Mouse (Mus musculus): Measurements from ENCODE around the gene Otop1.
A peak's percentile ranks its signal among the peaks of the same experiment; 100 is the strongest.

DNA sequence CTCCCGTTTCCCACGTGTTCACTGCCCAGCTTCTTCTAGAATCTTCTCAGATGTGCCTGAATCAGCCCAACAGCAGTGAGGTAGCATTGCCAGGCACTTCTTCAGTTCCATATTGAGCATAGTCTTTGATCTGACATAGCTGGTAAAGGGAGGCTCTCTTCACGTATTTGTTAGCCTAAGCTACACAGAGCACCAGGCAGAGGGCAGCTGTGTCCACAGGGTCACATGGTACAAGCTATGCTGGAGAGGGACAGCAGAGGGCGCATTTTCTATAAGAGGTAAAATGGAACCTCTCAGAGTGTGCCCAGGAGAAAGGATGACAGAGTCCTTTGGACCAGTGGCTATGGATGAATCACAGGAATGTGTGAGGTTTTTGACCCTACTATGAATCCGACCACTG lies 33.1 kb downstream of the Otop1 start:
- TF ChIP-seq CTCF (IDR thresholded peaks at IDR 0.05; ENCODE audit: low read depth) (peak; percentile 68), EP300 (IDR thresholded peaks at IDR 0.05; ENCODE audit: low read depth) (no peak)
